Mouse (Mus musculus): Measurements from ENCODE around the gene Ttyh2.

DNA sequence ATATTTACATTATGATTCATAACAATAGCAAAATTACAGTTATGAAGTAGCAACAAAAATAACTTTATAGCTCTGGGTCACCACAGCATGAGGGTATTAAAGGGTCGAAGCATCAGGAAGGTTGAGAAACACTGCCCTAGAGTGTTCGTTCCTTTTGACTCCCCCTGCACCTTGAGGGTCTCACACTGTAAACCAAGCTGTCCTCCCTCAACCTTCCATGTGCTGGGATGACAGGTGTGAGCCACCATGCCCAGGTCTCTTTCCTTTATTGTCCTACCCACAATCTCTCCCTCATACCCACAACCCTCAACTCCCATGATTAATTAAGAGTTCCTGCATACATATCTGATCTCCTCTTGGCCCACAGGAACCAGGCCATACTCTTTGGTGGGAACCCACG is 36.2 kb downstream of the Ttyh2 start:
- TF ChIP-seq CTCF (IDR thresholded peaks at IDR 0.05; ENCODE audit: extremely low read depth, insufficient read depth, low read length) (no peak), POLR2A (IDR thresholded peaks at IDR 0.05; ENCODE audit: extremely low read depth, insufficient read depth, low read length) (no peak)
